Mouse (Mus musculus): ENCODE measurements around the gene Ccdc153. TPM values are rescaled to one million over a fixed set of nuclear protein-coding genes. Genes with fewer than 3 reads are reported as not detected.

Ccdc153 gene
- polyA plus RNA-seq, 1 experiment from 2014 or later, result 8.1 TPM

DNA sequence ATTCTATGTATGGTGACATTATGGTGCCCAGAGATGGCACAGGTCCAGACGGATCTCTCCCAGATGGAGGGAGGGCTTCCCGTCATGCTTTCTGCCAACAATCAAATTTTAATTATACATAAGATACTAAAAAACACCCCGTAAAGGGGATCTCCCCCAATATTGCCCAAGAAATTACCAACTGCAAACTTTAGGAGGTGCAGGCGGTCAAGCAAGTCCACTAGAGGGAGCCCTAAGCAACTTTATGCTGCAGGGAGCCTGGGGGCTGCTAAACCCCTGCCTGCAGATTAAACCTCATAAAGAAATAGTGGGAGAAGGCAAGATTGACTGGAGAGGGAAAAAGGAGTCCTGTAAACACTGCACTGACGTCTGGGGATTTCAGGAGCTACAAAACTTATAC lies 1.0 kb upstream of the Ccdc153 start:
- DNase-seq (ENCODE audit: low spot score), result peak; percentile 76

DNA sequence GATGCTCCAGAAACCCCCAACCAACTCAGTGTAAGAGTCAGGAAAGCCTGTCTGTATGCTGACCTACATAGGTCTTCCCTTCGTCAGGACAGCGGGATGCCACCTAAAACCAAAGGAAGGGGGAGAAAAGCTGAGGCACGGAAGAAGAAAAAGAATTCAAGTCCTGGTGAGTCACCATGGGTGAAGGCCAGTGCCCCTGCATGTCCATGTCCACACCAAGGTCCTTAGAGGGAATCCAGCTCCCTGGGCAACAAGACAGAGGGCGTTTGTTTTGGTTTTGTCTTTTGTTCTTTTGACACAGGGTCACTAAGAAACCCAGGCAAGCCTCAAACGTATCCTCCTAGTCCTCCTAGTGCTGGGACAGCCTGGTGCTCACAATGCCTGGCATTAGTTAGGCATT lies 435 bp downstream of the Ccdc153 start:
- no peak for DNase-seq (ENCODE audit: low spot score)

GRCm38 (mm10) chr9:44241418-44241817 lies 942 bp downstream of the Ccdc153 start:
- DNase-seq (ENCODE audit: low spot score), result no peak

GRCm38 (mm10) chr9:44243621-44244020 lies 3.1 kb downstream of the Ccdc153 start:
- no peak for DNase-seq (ENCODE audit: low spot score)

DNA sequence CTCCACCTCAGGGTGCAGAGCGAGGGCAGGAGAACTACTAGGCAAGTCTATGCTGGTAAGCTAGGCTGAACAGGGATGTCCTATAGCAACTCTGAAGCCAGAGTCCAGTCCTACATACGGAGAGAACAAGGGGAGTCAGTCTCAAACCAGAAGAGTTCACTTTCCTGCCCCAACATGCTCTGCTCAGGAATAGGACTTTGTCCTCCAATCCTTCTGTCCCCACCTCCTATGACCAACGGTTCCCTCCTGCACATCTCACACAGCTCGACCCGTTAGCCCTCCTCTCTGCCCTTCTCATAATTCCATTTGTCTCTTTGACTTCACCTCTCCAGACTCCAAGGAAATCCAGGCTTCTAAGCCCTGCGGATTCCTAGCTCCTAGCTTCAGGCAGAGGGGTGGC lies 7.4 kb downstream of the Ccdc153 start:
- no peak for DNase-seq (ENCODE audit: low spot score)

DNA sequence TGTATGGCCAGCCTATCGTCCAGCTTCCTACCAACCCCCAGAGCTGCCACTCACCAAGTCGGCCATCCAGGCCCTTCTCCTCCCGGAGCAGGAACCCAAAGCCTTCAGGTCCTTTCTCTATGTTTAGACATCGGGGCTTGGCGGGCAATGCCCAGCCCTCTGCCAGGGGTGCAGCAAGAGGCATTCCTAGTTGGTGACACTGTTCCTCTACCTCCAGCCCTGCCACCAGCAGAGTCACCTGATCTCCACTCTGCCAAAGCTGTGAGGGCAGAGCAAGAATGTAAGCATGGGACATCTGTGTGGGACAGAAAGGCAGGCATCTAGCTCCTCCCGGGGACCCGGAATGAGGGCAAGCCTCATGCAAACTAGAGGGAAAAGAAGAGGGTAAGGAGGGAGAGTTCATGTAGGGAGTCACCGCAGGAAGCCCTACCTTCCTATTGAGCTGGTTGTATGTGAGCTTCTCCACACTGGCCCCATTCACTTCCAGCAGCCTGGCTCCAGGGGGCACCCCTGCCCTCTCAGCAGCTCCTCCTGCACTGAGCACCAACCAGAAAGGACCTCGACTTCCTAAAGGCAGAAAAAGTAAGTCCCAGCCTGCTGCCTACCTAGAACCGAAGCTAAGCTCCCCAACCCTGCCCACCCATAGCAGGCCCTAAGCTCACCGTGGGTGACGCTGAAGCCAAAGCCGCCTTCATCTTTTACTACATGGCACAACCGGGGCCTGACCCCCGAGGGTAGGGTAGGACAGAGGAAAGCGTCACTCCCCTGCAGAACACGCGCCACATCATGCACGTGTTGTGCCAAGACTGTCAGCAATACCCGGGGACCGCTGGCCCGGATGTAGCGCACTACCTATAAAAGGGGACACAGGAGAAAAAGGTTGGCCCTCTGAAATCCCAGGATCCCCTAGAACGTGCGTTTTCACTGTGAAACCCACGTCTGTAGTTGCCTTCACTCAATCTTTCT lies 9.0 kb downstream of the Ccdc153 start:
- DNase-seq (ENCODE audit: low spot score), result peak; percentile 81

- no peak for DNase-seq (ENCODE audit: low spot score)
These were observed 10.0 kb downstream of the Ccdc153 start for GRCm38 (mm10) chr9:44250445-44250844.

GRCm38 (mm10) chr9:44251314-44251713 lies 10.8 kb downstream of the Ccdc153 start, which contains the start of gene Pdzd3:
Pdzd3 (minus strand) TSS chr9:44251471.
- no peak for DNase-seq (ENCODE audit: low spot score)

DNA sequence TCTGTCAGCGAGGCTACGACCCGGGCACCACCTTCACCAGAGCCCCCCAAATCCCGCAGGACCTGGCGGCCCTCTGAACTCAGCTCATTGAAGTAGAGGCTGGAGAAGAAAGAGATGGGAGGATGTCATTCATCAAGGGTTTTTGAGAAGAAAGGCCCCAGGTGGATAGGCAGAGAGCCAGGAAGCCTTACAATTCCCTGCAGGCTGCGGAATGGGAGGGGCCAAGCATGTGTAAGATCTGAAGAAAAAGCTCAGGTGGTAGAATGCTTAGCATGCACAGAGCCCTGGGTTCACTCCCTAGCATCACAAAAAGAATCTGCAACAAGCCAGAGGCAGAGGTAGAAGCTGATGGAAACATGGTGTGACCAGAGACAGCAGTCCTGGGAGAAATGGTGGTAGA lies 13.0 kb downstream of the Ccdc153 start:
- DNase-seq (ENCODE audit: low spot score), result no peak

DNA sequence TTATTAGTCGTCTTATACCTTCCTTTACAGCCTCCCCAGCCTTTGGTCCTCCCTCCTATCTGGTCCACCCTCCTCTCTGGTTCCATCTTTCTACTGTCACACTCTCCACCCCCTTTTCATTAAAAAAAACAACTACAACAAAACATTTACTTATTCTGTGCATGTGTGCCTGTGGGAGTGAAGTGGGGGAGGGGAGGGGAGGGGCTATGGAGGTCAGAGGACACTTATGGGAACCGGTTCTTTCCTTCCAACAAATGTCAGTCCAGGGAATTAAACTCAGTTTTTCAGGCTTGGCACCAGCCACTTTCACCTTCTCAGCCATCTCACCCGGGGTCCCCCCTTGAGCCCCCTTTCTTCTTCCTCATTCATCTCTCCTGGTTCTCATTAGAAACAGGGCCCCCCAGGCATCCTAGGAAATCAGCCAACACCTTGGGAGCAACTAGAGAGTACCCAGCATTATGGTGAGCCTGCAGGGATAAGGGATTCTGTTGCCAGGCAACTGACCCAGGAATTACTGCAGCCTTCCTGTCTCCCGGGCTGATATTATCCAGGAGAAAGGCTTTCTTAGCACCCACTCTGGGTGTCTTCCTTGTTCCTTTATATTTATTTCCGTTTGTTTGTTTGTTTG lies 14.1 kb downstream of the Ccdc153 start:
- no peak for DNase-seq (ENCODE audit: low spot score)

- no peak for DNase-seq (ENCODE audit: low spot score)
These were observed 14.7 kb downstream of the Ccdc153 start for GRCm38 (mm10) chr9:44255136-44255521.

DNA sequence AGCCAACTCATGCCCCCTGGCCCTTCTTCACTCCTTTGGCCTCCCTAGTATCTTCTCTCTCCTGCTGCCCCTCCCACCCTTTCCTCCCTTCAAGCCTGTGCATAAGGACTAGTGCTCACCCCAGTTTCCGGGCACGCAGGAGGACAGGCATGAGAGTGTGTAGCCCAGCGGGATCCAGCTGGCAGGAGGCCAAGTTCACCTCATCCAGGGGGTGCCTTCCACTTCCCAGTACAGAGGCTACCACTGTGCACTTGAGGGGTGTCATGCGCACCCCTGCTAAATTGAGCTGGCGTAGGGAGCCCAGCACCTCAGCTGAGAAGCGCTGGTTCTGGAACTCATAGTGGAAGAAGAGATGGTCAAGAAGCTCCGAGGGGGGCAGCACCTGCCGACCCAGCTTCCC lies 15.7 kb downstream of the Ccdc153 start:
- DNase-seq (ENCODE audit: low spot score), result no peak

DNA sequence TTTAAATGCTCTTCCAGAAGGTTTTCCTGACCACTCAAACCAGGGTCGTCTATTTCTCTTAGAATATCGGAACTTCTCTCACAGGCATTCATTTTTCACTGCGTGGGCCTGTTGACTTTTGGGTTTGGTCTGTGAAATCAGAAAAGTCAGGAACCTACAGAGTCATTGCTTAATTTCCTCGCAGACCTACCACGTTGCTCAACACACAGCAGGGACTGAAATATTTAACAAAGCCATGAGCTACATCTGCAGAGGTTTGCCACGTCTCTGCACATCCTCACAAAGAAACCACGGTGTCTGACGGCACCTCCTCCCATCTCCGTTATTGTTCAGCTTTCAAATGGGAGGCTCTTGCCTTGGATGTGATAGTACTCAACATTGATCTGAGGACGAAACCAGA lies 18.5 kb downstream of the Ccdc153 start:
- no peak for DNase-seq (ENCODE audit: low spot score)

- no peak for DNase-seq (ENCODE audit: low spot score)
These were observed 20.9 kb downstream of the Ccdc153 start for GRCm38 (mm10) chr9:44261388-44261787.

DNA sequence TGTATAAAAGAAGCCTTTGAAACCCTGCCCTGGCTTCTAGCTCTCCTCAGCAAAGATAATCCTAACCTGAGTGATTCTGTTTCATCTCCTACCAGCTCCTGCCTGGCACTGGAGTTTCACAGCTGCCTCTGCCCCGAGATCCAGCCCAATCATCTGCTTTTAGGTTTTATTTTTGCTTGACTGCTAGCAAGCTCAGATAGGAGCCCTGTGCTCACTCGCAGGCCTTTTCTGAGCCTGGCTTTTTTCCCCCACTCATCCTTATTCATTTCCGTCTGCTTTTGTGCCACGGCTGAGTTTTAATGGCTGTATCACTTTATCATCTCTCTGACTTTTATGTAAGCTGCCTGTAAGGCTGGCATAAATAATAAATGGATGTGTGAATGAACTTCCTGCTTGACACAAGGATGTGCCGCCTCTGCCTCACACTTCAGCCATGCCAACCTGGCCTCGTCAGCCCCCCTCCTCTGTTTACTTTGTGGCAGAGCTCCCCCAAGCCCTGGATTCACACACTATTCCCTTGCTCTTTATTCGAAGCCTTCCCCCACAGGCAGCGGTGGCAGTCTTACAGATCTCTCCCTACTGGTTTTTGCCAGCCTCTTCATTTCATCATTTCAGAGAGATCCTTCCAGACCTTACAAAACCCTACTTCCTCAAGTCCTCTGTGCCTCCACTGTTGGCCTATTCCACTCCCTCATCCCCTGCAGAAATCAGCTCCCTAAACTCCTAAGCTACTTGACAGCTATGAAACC lies 26.2 kb downstream of the Ccdc153 start:
- DNase-seq (ENCODE audit: low spot score), result no peak

DNA sequence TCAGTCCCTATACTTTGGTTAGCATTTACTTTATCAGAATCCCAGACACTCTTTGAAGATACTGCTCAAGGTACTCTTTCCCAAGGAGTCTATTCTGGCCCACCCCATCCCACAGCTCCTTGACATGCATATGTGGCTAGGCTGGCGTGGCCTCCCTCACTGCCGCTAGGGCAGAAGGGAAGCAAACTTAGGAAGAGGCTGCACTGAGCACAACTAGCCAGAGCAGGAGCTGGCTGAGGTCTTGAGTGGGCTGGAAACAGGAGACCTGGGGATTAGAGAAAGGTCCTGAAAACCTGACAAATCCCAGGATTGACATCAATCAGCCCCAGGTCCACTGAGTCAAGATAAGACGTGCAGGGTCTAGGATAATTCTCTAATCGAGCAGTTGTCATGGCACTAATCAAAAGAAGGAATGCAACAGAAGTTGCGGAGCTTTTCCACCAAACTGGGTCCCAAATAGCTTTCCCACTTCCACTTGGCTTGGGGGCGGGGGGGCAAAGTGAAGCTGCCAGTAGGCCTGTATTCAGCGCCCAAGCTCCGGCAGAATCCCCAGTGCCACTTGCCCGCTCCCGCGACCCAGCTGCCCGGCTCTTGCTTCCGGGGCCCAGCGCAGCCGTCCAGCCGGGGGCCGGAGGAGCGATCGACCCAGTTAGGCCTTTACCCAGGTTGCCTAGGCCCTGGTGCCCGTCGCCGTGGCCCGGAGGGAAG lies 27.0 kb downstream of the Ccdc153 start:
- DNase-seq (ENCODE audit: low spot score), result no peak

- DNase-seq (ENCODE audit: low spot score), result peak; percentile 83
These were observed 27.5 kb downstream of the Ccdc153 start for GRCm38 (mm10) chr9:44268027-44268360.

GRCm38 (mm10) chr9:44268432-44268831 lies 28.0 kb downstream of the Ccdc153 start, which contains the start of gene Nlrx1:
Nlrx1 (minus strand) TSS chr9:44268599.
- DNase-seq (ENCODE audit: low spot score), result no peak

DNA sequence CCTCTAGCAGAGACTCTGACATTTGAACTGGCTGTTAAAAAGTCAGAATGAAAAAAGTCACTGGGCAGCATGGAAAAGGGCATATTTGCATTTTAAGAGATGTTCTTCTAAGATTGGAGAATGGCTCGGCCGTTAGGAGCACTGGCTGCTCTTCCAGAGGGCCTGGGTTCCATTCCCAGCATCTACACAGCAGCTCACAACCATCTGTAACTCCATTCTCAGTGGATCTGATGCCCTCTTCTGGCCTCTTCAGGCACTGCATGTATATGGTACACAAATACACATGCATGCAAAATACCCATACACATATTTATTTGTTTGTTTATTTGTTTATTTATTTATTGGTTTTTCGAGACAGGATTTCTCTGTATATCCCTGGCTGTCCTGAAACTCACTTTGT lies 28.6 kb downstream of the Ccdc153 start:
- peak; percentile 46 for DNase-seq (ENCODE audit: low spot score)

DNA sequence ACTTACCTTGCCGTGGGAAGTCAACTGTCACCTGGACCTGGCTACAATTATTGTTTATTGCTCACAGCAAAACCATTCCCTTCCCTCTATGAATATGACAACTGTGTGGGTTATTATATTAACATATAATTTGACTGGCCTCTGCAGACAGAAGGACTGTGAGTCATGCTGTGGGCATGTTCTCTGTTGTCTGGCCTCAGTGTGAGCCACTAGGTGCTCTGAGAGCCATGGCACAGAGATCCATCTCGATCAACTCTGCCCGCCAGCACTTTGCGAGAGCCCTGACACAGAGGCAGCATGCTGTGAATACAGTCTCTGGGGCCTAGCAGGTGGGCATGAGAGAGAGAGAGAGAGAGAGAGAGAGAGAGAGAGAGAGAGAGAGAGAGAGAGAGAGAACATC lies 29.5 kb downstream of the Ccdc153 start:
- no peak for DNase-seq (ENCODE audit: low spot score)

GRCm38 (mm10) chr9:44283183-44283582 lies 42.7 kb downstream of the Ccdc153 start:
- DNase-seq (ENCODE audit: low spot score), result no peak
